ENCODE assay signal across 11 mouse cellular contexts in the genomic region with DNA sequence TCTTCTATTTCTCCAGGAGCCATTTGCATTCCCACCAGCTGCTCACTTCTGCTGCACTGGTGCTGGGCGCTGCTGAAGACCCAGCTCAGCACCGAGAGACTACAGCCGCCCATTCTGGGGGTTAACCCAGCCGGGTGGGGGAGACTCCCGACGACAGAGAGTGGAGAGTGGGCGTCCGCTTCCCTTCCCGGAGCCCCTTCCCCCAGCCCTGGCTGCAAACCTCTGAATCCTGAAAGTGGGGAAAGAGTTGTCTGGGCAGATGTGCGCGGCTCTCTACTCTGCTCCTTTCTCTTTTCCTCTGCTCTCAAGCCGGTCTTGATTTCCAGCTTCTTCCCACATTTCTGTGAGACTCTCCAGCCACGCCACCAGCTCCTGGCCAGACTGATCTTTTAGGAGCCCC. TPM values are rescaled to one million over a fixed set of nuclear protein-coding genes. Genes with fewer than 3 reads are reported as not detected.
A peak's percentile ranks its signal among the peaks of the same experiment; 100 is the strongest.
DNase-seq lines count a peak whose midpoint lies in the region; ATAC-seq lines count a peak whose summit lies in the region.
"Had no signal": no experiment of that assay in that cellular context is flagged by ENCODE, and none has a peak within 500 bp of the region (broad histone marks: within the 10 kb centered on the region; RNA-seq: fewer than 3 reads in every experiment).

No protein-coding gene starts in this region.

- WGBS in heart, embryonic 10.5 days, result under 1% methylated on average over 13 of the region's 13 CpGs
- WGBS in midbrain, embryonic 10.5 days, result 1% methylated on average over 13 of the region's 13 CpGs
- WGBS in midbrain, embryonic 15.5 days, result 2% methylated on average over 13 of the region's 13 CpGs
- under 1% methylated on average over 13 of the region's 13 CpGs for WGBS in limb, embryonic 10.5 days
- 5% methylated on average over 13 of the region's 13 CpGs for WGBS in stomach, embryonic 16.5 days

- peaks cover 93% of the 10 kb centered on the region for H3K27me3 ChIP-seq in heart, embryonic 10.5 days (ENCODE audit: insufficient read depth, poor library complexity, severe bottlenecking)
- peaks cover 98% of the 10 kb centered on the region for H3K27me3 ChIP-seq in midbrain, embryonic 10.5 days (ENCODE audit: low read depth, poor library complexity, severe bottlenecking)
- peaks cover 75% of the 10 kb centered on the region for H3K27me3 ChIP-seq in midbrain, embryonic 15.5 days (replicated peaks)
- H3K27me3 ChIP-seq in limb, embryonic 10.5 days (ENCODE audit: low read depth, poor library complexity, severe bottlenecking), result peaks cover 98% of the 10 kb centered on the region
- H3K27me3 ChIP-seq in stomach, embryonic 16.5 days (ENCODE audit: control insufficient read depth, insufficient read depth, low read length), result peaks cover 79% of the 10 kb centered on the region
- H3K27me3 ChIP-seq: Patski had no signal

- H3K9ac ChIP-seq in midbrain, embryonic 15.5 days, result no peak overlapping the region
- 0 out of 2 replicates have a peak overlapping the region, but pooled peaks have one; percentile 13 for H3K9ac ChIP-seq in stomach, embryonic 16.5 days (ENCODE audit: low read length)
- H3K9ac ChIP-seq: hindbrain, embryonic 15.5 days had no signal

- peak overlapping the region; percentile 27; the same call in 1 of the 2 replicates for H3K4me3 ChIP-seq in heart, embryonic 10.5 days
- peak overlapping the region; percentile 33 for H3K4me3 ChIP-seq in midbrain, embryonic 10.5 days
- H3K4me3 ChIP-seq in midbrain, embryonic 15.5 days, result no peak overlapping the region
- peak overlapping the region; percentile 26; the same call in 1 of the 2 replicates for H3K4me3 ChIP-seq in limb, embryonic 10.5 days
- peak overlapping the region; percentile 34 for H3K4me3 ChIP-seq in stomach, embryonic 16.5 days (replicated peaks; ENCODE audit: low read length)
- H3K4me3 ChIP-seq: hindbrain, embryonic 15.5 days had no signal

- H3K4me2 ChIP-seq in midbrain, embryonic 15.5 days, result no peak overlapping the region
- peak overlapping the region; percentile 34 for H3K4me2 ChIP-seq in stomach, embryonic 16.5 days (ENCODE audit: low read depth, low read length)
- H3K4me2 ChIP-seq: hindbrain, embryonic 15.5 days had no signal

- H3K9me3 ChIP-seq in heart, embryonic 10.5 days, result no peaks in the 10 kb centered on the region
- no peaks in the 10 kb centered on the region for H3K9me3 ChIP-seq in midbrain, embryonic 10.5 days (replicated peaks)
- no peaks in the 10 kb centered on the region for H3K9me3 ChIP-seq in midbrain, embryonic 15.5 days
- no peaks in the 10 kb centered on the region for H3K9me3 ChIP-seq in limb, embryonic 10.5 days (replicated peaks)
- H3K9me3 ChIP-seq in stomach, embryonic 16.5 days (replicated peaks; ENCODE audit: control insufficient read depth, low read length), result no peaks in the 10 kb centered on the region
- H3K9me3 ChIP-seq: hindbrain, embryonic 15.5 days had no signal

- no peak overlapping the region for H3K27ac ChIP-seq in heart, embryonic 10.5 days
- 0 out of 2 replicates have a peak overlapping the region, but pooled peaks have one; percentile 46 for H3K27ac ChIP-seq in midbrain, embryonic 10.5 days (replicated peaks)
- H3K27ac ChIP-seq in midbrain, embryonic 15.5 days, result no peak overlapping the region
- H3K27ac ChIP-seq in limb, embryonic 10.5 days, result peak overlapping the region; percentile 46; the same call in 1 of the 2 replicates
- H3K27ac ChIP-seq in stomach, embryonic 16.5 days (ENCODE audit: low read length), result no peak overlapping the region
- H3K27ac ChIP-seq: hindbrain, embryonic 15.5 days had no signal

- no peak for ATAC-seq in midbrain, embryonic 15.5 days (replicated peaks)
- no peak for ATAC-seq in stomach, embryonic 16.5 days (ENCODE audit: insufficient read depth, low FRiP score)
- ATAC-seq: Patski had no signal

- peak; percentile 75 for DNase-seq in heart, embryonic 10.5 days (ENCODE audit: low spot score)
- no peak for DNase-seq in heart, postnatal 4 days
- DNase-seq in midbrain, embryonic 10.5 days (ENCODE audit: low spot score), result peak; percentile 58
- peak; percentile 48 for DNase-seq in limb, embryonic 10.5 days (ENCODE audit: low spot score)
- DNase-seq in right cerebral cortex, postnatal 4 days, result no peak
- DNase-seq in frontal cortex, postnatal 14 days (ENCODE audit: low spot score in 2 of 2), result no peak
- DNase-seq: cerebellum, postnatal 36 days had no signal

- H3K36me3 ChIP-seq in heart, embryonic 10.5 days, result no peaks in the 10 kb centered on the region
- no peaks in the 10 kb centered on the region for H3K36me3 ChIP-seq in midbrain, embryonic 10.5 days
- H3K36me3 ChIP-seq in midbrain, embryonic 15.5 days (replicated peaks), result no peaks in the 10 kb centered on the region
- no peaks in the 10 kb centered on the region for H3K36me3 ChIP-seq in limb, embryonic 10.5 days
- H3K36me3 ChIP-seq in stomach, embryonic 16.5 days (ENCODE audit: control insufficient read depth, insufficient read depth, low read length), result no peaks in the 10 kb centered on the region
- H3K36me3 ChIP-seq: hindbrain, embryonic 15.5 days had no signal

- peaks cover 24% of the 10 kb centered on the region for H3K4me1 ChIP-seq in heart, embryonic 10.5 days
- peaks cover 45% of the 10 kb centered on the region for H3K4me1 ChIP-seq in midbrain, embryonic 10.5 days
- H3K4me1 ChIP-seq in midbrain, embryonic 15.5 days, result peaks cover 17% of the 10 kb centered on the region
- peaks cover 36% of the 10 kb centered on the region for H3K4me1 ChIP-seq in limb, embryonic 10.5 days
- H3K4me1 ChIP-seq in stomach, embryonic 16.5 days (ENCODE audit: control insufficient read depth, insufficient read depth, low read length), result peaks cover 7% of the 10 kb centered on the region

RNA-seq across cellular contexts. Expression of a gene that starts 2.6 kb away (rescaled TPM):
- polyA plus RNA-seq in heart, embryonic 10.5 days (2016; fragmentation: Nextera tagmentation; extraction: Ambion mirVana), result 35.1 and 60.0 TPM in 2 replicates
- total RNA-seq in heart, postnatal 4 days (2021), result 10 to 100 TPM in 1 of 2 experiments, 1 to 10 TPM in 1; 9.4 to 12.8 TPM
- polyA plus RNA-seq in midbrain, embryonic 10.5 days (2016; fragmentation: Nextera tagmentation; extraction: Ambion mirVana), result 27.8 and 47.0 TPM in 2 replicates
- polyA plus RNA-seq in midbrain, embryonic 15.5 days (2015; fragmentation: Nextera tagmentation; extraction: Ambion mirVana), result 41.0 and 60.5 TPM in 2 replicates
- 25.6 and 39.1 TPM in 2 replicates for polyA plus RNA-seq in limb, embryonic 10.5 days (2016; fragmentation: Nextera tagmentation; extraction: Ambion mirVana)
- 19.0 and 22.1 TPM in 2 replicates for polyA plus RNA-seq in stomach, embryonic 16.5 days (2015; fragmentation: Nextera tagmentation; extraction: Ambion mirVana)

Comparison
In these comparisons a context has a peak if more than half of its experiments do, and no peak if none do; other contexts are left out.
1. DNase-seq: peak in heart, embryonic 10.5 days (single experiment), midbrain, embryonic 10.5 days (single experiment) and limb, embryonic 10.5 days (single experiment); none in heart, postnatal 4 days (single experiment), right cerebral cortex, postnatal 4 days (single experiment) and frontal cortex, postnatal 14 days (0 of 2).
2. H3K27ac ChIP-seq: peak in midbrain, embryonic 10.5 days (single experiment) and limb, embryonic 10.5 days (single experiment); none in heart, embryonic 10.5 days (single experiment), midbrain, embryonic 15.5 days (single experiment) and stomach, embryonic 16.5 days (single experiment).